Mouse (Mus musculus): Measurements from ENCODE around the gene Tgds.
A peak's percentile ranks its signal among the peaks of the same experiment; 100 is the strongest.
"Not testable (repeated sequence)": the region's sequence is repeated elsewhere in the genome, so short reads cannot be mapped to it uniquely, and the experiment has no call there.

Tgds gene

DNA sequence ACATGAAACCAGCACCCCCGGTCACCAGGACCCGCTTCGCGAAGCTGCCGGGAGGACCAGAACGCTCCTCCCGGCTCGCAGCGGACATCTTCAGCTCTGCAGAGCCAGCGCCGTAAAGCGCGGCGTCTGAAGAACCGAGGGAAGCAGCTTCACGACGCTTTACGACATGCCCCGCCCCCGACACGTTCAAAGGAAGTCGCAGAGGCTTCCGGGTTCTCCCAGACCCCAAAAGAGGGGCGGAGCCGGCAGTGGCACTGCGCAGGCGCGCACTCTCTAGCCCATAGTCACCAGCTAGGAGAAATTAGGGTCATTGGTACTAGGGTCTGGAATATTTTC is at the start of gene Tgds:
TSS of gene Tgds (minus strand) at position 114 of the 336 bp plus-strand sequence.
- DNase-seq: peak; percentile 100

DNA sequence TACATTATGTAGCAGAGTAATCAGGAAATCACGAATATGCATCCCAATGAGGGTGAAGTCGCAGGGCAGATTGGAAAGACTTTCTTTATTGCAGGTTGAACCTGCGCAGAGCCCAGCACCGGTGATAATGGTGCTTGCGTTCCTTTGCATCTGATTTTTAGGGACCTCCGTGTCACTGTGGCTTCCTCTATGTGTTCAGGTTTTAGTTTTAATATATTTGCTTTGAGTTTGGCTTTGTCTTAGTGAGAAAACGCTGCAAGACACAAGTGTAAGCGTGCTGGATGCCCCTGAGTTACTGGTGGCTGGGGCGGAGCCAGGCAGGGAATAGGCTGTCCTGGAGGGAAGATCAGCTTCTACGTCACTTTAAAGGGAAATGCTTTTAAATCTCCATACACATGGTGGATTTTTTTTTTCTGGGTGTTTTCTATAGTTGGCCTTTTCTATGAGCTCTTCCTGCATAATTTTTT is 48.2 kb upstream of the Tgds start:
- DNase-seq: peak; percentile 23

DNA sequence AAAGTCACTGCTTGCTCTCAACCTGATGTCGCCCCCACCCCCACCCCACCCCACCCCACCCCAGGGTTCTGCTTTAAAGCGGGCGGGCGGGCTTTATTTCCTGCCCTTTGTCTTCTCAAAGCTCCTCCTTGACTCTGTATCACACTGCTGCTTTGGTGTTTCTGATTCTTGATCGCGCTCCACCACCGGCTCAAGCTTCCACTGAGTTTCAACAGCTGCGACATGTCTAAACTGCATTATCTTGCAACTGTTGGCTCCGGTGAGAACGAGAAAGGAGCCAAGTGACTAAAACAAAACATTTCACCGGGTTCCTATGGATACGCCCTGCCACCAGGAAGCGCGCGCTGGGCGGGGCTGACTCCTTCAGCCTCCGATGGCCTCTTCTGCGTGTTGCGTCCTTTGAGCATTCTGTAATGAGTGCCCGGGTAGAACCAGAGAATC is 47.6 kb upstream of the Tgds start:
- no peak for DNase-seq

DNA sequence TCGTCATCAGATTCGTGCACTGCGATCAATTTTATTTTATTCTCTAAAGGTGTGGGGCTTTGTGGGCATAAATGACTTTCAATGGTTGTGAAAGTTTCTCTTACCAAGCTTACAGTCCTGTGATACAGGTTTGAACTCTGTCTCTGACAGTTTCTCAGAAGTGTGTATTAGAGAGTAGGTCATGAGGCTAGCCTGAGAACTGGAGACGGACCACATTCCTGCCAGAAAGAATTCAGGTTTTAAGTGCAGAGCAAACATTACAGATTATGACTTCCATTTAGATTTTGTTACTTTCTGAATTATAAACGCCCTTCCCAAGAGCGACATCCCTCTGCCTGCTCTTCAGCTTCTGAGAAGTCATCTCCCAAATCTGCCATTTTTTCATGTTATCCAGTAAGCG is 47.1 kb upstream of the Tgds start:
- no peak for DNase-seq

DNA sequence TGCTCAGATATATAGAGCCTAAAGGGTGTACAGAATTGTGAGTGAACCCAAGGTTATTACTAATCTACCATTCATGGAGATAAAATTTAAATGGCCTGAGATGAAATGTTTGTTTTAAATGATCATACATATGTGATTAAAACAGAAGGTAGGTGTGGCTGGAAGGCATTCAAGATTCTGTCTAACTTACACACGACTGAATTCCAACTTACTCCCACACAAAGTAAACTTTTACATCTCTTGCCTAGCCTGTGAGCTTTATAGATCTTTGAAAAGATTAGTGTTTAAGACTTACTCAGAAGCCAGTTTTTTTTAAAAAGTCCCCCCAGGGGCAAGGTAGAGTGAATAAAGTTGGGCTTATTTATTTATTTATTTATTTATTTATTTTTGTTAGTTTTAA is 46.7 kb upstream of the Tgds start:
- no peak for DNase-seq

DNA sequence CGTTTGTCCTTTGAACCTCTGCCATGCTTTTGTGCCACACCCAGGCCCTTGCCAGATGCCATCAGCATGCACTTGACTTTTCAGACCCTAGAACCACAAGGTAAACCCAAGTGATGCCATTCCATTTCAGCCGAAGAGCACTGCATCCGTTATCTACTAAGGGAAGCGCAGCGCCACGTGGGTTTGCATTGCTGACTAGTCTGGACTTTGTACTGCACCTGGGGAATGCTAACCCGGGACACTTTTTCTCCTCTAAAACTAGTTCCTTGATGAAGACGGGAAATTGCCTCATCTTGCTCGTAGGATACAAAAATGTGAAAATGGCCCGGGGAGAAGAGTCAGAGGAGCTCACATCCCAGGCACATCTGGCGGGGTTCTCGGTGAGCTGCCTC is 43.1 kb upstream of the Tgds start:
- no peak for DNase-seq

DNA sequence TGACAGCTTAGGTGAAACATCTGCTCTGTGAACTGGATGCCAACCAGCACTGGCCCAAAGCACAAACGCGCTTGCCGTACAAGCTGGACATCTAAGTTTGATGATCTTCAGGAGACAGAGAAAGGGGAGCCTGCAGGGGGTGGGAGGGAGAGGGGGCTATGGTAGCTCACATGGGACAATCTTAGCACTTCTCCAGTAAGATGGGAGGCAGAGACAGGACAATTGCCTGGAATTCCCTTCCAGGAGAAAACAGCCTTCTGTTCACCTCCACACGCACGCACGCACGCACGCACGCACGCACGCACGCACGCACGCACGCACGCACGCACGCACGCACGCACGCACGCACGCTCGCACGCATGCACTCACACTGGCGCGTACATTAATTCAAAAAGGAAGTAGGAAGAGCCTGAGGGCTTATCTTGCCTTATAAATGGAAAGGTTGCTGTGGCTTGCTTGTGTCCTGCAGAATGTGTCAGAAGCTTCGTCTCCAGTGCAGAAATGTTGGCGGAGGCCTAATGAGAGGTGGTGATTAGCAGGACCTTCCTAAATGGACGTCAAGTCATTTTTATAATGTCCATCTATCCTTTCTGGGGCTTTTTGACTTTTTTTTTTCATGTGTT is 42.6 kb upstream of the Tgds start:
- DNase-seq: no peak

DNA sequence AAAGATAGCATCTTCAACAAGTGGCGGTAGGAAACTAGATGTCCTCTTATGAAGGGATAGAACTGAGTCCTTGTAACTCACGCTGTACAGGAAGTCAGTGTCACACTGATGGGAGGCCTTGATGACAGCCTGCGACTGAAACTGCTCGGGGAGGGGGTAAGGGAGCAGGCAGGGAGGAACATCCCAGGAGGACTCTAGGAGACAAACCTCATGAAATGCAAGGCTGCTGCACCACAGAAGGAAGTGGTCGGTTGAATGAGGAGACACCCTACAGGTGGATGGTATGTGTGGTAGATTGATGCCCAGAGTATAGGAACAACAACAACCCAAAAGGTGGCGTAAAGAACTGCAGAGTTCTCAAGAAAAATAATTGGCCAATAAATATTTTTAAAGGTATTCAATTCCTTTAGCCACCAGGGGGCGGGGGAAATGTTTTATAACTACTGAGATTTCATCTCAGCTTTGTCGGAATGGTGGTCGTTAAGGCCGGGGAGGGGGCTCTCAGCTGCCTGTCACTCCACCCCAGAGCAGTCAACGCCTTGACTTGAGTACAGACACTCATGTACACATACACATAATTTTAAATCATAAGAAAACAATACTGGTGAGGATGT is 41.1 kb upstream of the Tgds start:
- no peak for DNase-seq

DNA sequence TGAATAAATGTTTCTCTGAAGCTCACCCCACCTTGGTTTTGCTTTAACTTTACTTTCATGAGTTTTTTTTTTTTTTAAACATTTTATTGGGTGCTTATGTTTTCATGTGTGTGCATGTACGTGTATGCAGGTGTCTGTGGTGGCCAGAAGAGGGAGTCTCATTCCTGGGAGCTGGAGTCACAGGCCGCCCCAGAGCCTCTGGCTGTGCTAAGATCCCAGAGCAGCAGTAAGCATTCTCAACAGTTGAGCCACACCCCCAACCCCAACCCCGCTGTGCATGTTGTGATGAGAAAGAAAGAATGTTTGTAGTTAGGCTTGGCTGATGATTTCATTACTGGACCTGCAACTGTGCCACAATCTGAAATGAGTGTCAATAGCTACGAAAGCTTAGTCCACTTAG is 36.2 kb upstream of the Tgds start:
- no peak for DNase-seq

DNA sequence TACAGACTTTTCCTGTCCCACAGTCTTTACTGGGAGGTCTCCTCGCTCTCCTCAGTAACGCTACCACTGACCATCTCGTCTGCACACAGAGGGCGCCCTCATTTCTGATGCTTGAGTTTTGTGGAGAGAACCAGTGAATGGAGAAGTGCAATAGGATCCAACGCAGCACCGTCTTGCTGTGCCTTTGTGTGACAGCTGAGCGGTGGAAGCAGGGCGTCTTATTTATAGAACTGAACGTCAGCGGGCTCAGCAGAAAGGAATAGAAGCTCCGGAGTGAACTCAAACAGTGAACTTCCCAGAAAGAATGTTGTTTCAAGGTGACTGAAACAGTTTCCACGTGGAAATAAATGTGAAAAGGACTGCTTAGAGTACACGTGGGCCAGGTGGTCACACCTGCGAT is 30.1 kb upstream of the Tgds start:
- DNase-seq: no peak

DNA sequence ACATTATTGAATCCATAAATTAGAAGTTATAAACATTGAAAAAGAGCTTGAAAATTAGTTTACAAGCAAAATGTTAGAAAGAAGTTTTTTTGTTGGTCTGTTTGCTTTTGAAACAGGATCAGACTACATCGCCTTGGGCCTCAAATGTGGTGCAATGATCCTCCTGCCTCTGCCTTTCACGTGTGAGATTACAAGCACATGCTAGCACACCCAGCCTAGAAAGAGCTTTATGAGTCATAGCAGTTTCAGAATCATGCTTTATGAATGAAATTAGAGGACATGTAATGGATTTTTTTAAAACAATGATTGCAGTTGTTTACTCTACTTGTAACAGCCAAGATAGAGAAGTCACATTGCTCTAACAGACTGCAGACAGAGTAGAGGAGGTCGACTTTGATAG is 29.2 kb upstream of the Tgds start:
- DNase-seq: no peak

DNA sequence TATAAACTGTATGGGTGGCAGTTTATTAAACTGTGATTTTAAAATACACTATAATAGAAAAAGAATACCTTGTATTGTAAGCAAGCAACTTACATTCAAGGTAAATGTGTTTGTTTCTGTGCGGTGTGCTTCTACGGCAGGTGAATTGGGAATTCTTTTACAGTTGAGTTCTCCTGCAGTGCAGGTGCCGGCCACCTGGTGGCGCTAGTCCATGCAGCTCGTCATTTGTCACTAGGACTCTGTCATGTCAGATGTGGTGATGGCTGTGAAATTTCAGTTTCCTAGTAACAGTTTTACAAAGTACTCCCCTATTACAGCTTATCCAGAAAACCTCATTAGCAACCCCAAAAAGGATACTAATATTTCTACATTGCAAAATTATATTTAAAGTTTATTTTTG is 24.6 kb upstream of the Tgds start:
- no peak for DNase-seq

DNA sequence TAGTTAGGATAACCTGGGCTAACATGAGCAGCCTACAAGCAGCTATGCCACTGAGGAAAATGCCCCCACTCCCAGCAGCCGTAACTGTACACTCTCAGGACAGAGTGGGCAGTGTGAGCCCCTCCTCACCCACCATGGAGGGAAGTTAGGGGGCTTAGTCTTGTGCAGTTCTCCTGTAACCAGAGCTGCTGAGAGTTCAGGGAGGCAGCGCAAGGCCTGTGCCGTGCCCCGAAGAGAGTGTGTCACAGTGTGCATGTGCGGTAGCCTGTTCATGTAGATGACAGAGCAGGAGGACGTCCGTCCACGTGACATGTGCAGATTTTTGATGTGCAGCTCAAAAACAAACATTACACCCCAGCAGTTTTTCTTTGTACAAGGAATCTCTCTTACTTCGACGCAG is 24.2 kb upstream of the Tgds start:
- DNase-seq: no peak

DNA sequence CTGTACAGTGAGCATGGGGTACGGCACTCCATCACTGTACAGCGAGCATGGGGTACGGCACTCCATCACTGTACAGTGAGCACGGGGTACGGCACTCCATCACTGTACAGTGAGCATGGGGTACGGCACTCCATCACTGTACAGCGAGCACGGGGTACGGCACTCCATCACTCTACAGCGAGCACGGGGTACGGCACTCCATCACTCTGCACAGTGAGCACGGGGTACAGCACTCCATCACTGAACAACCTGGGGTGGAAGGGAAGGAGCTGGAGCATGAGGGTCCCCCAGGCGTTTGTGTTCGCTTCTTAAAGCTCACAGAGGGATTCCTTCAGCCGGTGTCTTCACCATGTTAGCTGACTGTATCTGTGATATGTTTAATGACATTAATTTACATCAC is 23.5 kb upstream of the Tgds start:
- DNase-seq: not testable (repeated sequence)

DNA sequence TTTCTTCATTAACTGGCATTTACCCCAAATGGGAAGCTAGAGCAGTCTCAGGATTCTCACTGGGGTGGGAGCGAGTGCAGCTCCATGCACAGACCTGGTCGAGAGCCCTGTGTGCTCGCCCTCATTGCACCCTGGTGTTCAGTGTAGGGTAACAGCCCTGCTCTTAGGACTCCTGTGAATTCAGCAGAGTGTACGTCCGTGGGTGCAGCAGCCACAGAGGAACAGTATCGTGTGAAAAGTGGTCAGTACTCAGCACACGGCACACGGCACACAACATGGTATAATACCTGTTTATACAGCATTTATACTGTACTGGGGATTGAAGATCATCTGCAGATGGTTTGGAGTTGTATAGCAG is 19.7 kb upstream of the Tgds start:
- DNase-seq: no peak

DNA sequence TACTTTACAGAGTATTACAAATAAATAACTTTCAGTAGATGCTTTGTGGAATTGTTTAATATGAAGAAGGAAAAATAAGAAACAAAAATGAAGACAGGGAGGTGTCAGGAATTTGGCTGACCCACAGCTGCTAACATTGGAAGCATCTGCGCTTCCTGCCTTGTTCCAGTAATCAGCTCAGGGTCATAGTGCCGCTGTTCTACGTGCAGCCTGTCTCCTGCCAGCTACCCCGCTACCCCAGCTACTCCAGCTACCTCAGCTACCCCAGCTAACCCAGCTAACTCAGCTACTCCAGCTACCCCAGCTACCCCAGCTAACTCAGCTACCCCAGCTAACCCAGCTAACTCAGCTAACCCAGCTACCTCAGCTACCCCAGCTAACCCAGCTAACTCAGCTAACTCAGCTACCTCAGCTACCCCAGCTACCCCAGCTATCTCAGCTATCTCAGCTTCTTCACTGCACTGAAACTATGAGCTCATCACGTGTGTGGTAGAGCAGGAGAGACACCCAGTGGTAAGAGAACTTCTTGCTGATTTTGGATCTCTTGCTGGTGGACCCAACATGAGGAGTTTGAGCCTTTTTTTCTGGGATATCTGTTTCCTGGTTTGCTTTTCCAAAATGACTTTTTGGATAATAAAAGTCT is 19.2 kb upstream of the Tgds start:
- no peak for DNase-seq

DNA sequence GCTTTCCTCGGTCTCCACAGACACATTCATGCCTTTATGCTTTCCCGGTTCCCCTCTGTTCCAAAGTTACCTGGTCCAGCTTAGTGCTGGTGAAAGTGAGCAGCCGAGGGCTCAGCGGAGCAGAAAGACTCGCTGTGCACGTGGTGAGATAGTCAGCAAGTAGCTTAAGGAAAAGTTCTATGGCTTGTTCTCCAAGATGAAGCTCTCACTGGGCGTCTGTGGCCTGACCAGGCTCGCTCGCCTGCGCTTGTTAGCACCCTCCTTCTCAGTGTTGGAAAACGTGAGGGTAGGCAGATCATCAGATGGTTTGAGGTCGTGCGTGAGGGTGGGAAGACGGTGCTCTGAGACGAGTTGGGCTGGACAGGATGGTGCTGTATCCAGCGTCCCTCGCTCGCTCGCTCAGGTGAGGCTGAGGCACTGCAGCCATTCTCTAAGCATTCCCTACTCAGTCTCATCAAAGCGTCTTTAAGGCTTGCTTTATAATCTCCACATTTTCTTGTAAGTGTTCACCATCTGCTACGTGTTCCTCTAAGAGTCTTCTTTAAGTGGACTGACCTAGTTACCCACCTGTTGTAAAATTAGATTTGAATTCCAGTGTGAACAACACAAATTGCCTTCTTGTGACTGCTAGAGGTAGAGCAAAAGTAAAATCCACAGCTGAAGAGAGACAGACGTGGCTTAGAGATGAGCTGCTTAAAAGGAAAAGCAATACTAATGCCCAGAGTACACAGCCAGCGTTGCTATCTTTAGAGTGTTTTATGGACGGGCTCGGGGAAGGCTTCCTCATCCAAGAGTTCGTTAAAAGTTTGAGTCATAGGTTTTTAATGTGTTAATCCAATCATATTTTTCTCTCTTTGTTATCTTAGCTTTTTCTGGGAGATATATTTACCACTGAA is 18.3 kb upstream of the Tgds start:
- no peak for DNase-seq

DNA sequence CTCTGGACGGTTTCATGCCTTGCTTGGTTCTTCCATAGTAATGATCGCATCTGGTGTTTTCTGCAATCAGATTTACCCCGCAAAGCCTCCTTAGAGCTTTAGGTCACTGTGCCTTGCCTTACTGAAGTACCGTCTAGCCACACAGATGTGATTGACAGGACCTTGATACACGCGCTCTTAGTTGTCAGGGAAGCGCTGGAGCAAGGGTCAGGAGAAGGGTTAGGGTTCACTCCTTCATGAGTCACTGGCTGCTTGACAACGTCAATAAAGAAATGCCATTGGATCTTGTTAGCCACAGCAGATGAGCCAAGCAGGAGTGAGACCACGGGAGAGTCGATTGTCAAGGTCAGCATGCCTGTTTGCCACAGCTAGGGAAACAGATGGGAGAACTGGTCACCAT is 16.0 kb upstream of the Tgds start:
- DNase-seq: no peak

DNA sequence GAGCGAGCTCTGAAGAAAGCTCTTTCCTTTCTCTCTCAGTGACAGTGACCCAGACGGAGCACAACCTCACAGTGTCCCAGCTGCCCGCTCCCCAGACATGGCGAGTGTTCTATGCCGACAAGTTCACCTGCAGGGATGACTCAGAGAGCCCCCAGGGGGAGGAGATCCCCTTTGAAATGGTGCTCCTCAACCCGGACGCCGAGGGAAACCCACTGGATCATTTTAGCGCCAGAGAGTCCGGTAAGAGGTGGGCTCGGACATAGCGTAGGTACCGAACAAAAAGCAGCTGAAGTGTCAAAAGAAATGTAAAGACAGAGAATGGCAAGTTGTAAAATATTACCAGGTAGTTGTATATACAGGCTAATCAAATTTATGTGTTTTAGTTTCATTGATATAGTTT is 15.5 kb upstream of the Tgds start:
- no peak for DNase-seq

DNA sequence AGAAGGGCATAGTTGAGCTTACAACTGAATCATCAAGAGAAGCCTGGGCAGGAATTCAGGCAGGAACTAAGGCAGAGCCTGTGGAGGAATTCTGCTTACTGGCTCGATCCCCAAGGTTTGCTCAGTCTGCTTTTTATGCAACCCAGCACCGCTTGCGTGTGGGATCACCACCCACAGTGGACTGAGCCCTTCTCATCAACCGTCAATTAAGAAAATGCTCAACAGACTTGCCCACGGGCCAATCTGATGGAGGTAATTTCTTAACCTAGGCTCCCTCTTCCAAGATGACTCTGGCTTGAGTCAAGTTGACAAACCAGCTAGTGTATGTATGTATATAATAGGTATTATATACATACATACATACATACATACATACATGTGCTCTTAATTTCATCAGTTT is 9.7 kb upstream of the Tgds start:
- no peak for DNase-seq

DNA sequence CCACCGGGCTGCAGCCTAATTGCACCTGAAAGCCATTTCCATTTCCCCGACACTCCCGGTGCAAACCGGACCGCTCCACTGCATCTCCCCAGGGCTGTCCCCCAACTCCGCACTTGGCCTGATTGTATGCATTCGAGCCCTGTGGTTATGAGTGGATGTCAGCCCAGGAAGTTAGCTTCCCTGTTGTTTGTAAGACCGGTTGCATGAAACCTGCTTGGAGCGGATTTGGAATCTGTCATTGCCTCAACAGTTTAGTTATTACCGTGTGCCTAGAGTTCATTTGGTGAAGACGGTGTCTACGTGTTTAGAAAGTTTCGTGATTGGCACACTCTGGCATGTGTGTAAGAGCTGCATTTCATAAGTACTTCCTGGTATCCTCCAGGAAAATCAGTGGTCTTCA is 4.9 kb upstream of the Tgds start:
- no peak for DNase-seq

DNA sequence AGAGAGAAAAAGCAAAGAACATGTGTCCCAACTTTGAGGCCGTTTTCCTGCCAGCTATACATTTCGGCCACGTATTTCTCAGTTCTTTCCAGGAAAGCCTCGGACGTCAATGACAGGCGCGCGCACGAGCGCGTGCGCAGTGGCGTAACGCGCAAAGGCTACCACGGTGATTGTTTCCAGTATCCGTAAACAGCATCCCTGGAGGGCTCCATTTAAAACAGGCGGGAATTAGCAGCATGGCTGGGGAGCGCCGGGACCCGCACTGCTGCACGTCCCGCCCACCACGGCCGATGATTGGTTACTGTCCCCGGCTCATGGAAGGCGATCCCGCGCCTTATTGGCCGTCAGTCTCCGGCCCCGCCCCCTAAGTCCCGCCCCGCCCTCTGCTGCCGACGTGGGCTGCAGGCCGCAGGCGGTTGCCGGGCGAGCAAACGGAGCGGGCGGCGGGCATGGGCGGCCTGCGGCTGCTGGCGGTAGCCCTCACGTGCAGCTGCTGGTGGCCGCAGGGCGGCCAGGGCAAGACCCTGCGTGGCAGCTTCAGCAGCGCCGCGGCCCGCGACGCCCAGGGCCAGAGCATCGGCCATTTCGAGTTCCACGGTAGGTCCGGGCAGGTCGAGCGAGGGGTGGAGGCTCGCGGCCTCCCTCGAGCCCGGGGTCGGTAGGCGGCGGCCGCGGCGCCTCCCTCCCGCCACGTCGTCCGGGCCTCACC is 4.3 kb upstream of the Tgds start, which contains the start of gene Gpr180:
TSS of gene Gpr180 (plus strand) at position 415 of the 709 bp plus-strand sequence.
- DNase-seq: peak; percentile 97

Measured in layer of hippocampus, adult 9-11 months (tissue).